Mouse (Mus musculus) midbrain, embryonic 14.5 days (tissue): ENCODE measurements around the gene Abhd4. TPM values are rescaled to one million over a fixed set of nuclear protein-coding genes. Genes with fewer than 3 reads are reported as not detected.

Experiments
- ATAC-seq: fragments of 200-750 bp; cut with Nextera tagmentation; 2 replicates; pipeline ENCODE4 v1.8.0; 2017; ENCODE audit warnings: moderate number of reproducible peaks, moderate library complexity; ENCODE audit not compliant: low FRiP score, low TSS enrichment
- DNase-seq: peaks from one replicate; pipeline ENCODE4 v3.0.0-alpha.2; 2015
- H3K27ac ChIP-seq: fragments of 300-500 bp; sonication (generic); replicated peaks from 2 replicates; pipeline ENCODE4 v1.5.1; 2014; ENCODE audit warnings: mild to moderate bottlenecking, low read depth, low read length, moderate library complexity
- H3K27me3 ChIP-seq: fragments of 300-500 bp; sonication (generic); 2 replicates; pipeline ENCODE4 v1.6.1; 2014; ENCODE audit warnings: low read length, control low read depth, mixed read lengths; ENCODE audit not compliant: control insufficient read depth, insufficient read depth
- H3K36me3 ChIP-seq: fragments of 300-500 bp; sonication (generic); 2 replicates; pipeline ENCODE4 v1.6.1; 2014; ENCODE audit warnings: low read length, control low read depth; ENCODE audit not compliant: control insufficient read depth, insufficient read depth
- H3K4me1 ChIP-seq: fragments of 300-500 bp; sonication (generic); 2 replicates; pipeline ENCODE4 v1.6.1; 2014; ENCODE audit warnings: mild to moderate bottlenecking, antibody characterized with exemption, low read length, control low read depth; ENCODE audit not compliant: control insufficient read depth, insufficient read depth
- H3K4me2 ChIP-seq: fragments of 300-500 bp; sonication (generic); 2 replicates; pipeline ENCODE4 v1.6.1; 2014; ENCODE audit warnings: mild to moderate bottlenecking, low read length, moderate library complexity
- H3K4me3 ChIP-seq: fragments of 300-500 bp; sonication (generic); replicated peaks from 2 replicates; pipeline ENCODE4 v1.5.1; 2014; ENCODE audit warnings: low read depth, low read length
- H3K9ac ChIP-seq: fragments of 300-500 bp; sonication (generic); replicated peaks from 2 replicates; pipeline ENCODE4 v1.6.1; 2014; ENCODE audit warnings: mild to moderate bottlenecking, low read length, moderate library complexity
- H3K9me3 ChIP-seq: fragments of 300-500 bp; sonication (generic); 2 replicates; pipeline ENCODE4 v1.6.1; 2016; ENCODE audit warnings: low read length, control low read depth, mixed read lengths; ENCODE audit not compliant: control insufficient read depth
- WGBS: fragments of 180-500 bp; shearing (Covaris S2); extraction: QIAGEN DNeasy Blood & Tissue Kit; methylation state at CpG from one replicate; pipeline ENCODE4 v1.1.7; 2014; 5-methylcytosine and 5-hydroxymethylcytosine counted together
- polyA plus RNA-seq: library from polyadenylated mRNA; unstranded; fragments of >200 nt; fragmentation: Nextera tagmentation; extraction: Ambion mirVana; gene quantifications from 2 replicates; pipeline ENCODE4 v1.2.1, GENCODE M21; 2014

Gene Abhd4
- polyA plus RNA-seq, 1 experiment from 2014 or later = 48.0 TPM

- Histone ChIP-seq H3K27me3 (no peaks in the 10 kb centered on the region), H3K9ac (no peak overlapping the region), H3K4me1 (peaks cover 16% of the 10 kb centered on the region), H3K4me2 (no peak overlapping the region), H3K27ac (no peak overlapping the region), H3K36me3 (peaks cover 37% of the 10 kb centered on the region), H3K4me3 (no peak overlapping the region), H3K9me3 (no peaks in the 10 kb centered on the region)
- WGBS = 93% methylated on average over 5 of the region's 5 CpGs
- DNase-seq (no peak), ATAC-seq (no peak)
These were observed 17.1 kb upstream of the Abhd4 start for GRCm38 (mm10) chr14:54236881-54237280.

- H3K9ac ChIP-seq = no peak overlapping the region
- ATAC-seq (peak; percentile 48; the same call in 1 of the 2 replicates), DNase-seq (peak; percentile 87)
- H3K4me3 ChIP-seq = no peak overlapping the region
- H3K27me3 ChIP-seq = no peaks in the 10 kb centered on the region
- no peaks in the 10 kb centered on the region for H3K9me3 ChIP-seq
- WGBS = 17% methylated on average over 7 of the region's 7 CpGs
- 0 out of 2 replicates have a peak, but pooled peaks cover 2% of the 10 kb centered on the region for H3K4me1 ChIP-seq
- H3K4me2 ChIP-seq = no peak overlapping the region
- no peak overlapping the region for H3K27ac ChIP-seq
- peaks cover 49% of the 10 kb centered on the region for H3K36me3 ChIP-seq
These were observed 14.8 kb upstream of the Abhd4 start for GRCm38 (mm10) chr14:54239002-54239736.

GRCm38 (mm10) chr14:54240542-54240941 is 13.4 kb upstream of the Abhd4 start:
- H3K27ac ChIP-seq = no peak overlapping the region
- ATAC-seq (no peak), DNase-seq (no peak)
- no peaks in the 10 kb centered on the region for H3K9me3 ChIP-seq
- H3K27me3 ChIP-seq = no peaks in the 10 kb centered on the region
- 0 out of 2 replicates have a peak, but pooled peaks cover 2% of the 10 kb centered on the region for H3K4me1 ChIP-seq
- H3K36me3 ChIP-seq = peaks cover 36% of the 10 kb centered on the region
- no peak overlapping the region for H3K4me2 ChIP-seq
- WGBS = 81% methylated on average over 5 of the region's 5 CpGs
- no peak overlapping the region for H3K9ac ChIP-seq
- H3K4me3 ChIP-seq = no peak overlapping the region

GRCm38 (mm10) chr14:54244183-54244582 is 9.8 kb upstream of the Abhd4 start:
- no peak overlapping the region for H3K4me2 ChIP-seq
- peak; percentile 66 for DNase-seq
- H3K27me3 ChIP-seq = no peaks in the 10 kb centered on the region
- H3K4me1 ChIP-seq = 0 out of 2 replicates have a peak, but pooled peaks cover 2% of the 10 kb centered on the region
- 34% methylated on average over 3 of the region's 3 CpGs for WGBS
- peaks cover 40% of the 10 kb centered on the region for H3K36me3 ChIP-seq
- H3K4me3 ChIP-seq = no peak overlapping the region
- peak overlapping the region; percentile 26; the same call in 1 of the 2 replicates for H3K9ac ChIP-seq
- H3K27ac ChIP-seq = peak overlapping the region; percentile 55; the same call in 1 of the 2 replicates
- no peaks in the 10 kb centered on the region for H3K9me3 ChIP-seq
- ATAC-seq = no peak; the same call in 1 of the 2 replicates

- Histone ChIP-seq H3K27ac (no peak overlapping the region), H3K27me3 (no peaks in the 10 kb centered on the region), H3K4me3 (no peak overlapping the region), H3K4me2 (no peak overlapping the region), H3K9me3 (no peaks in the 10 kb centered on the region), H3K9ac (no peak overlapping the region), H3K36me3 (peaks cover 33% of the 10 kb centered on the region), H3K4me1 (peaks cover 6% of the 10 kb centered on the region; the same call in 1 of the 2 replicates)
- 95% methylated on average over 3 of the region's 3 CpGs for WGBS
- ATAC-seq (no peak), DNase-seq (no peak)
These were observed 7.8 kb upstream of the Abhd4 start for GRCm38 (mm10) chr14:54246232-54246631.

GRCm38 (mm10) chr14:54249326-54249725 is 4.7 kb upstream of the Abhd4 start:
- no peaks in the 10 kb centered on the region for H3K9me3 ChIP-seq
- no peak overlapping the region for H3K27ac ChIP-seq
- H3K27me3 ChIP-seq = no peaks in the 10 kb centered on the region
- ATAC-seq (no peak), DNase-seq (no peak)
- no peak overlapping the region for H3K9ac ChIP-seq
- no peak overlapping the region for H3K4me2 ChIP-seq
- H3K36me3 ChIP-seq = peaks cover 14% of the 10 kb centered on the region; the same call in 1 of the 2 replicates
- no peak overlapping the region for H3K4me3 ChIP-seq
- WGBS = 74% methylated on average over 9 of the region's 9 CpGs
- H3K4me1 ChIP-seq = peaks cover 19% of the 10 kb centered on the region

- no peaks in the 10 kb centered on the region for H3K9me3 ChIP-seq
- H3K27me3 ChIP-seq = no peaks in the 10 kb centered on the region
- H3K36me3 ChIP-seq = peaks cover 14% of the 10 kb centered on the region; the same call in 1 of the 2 replicates
- 90% methylated on average over 4 of the region's 4 CpGs for WGBS
- no peak overlapping the region for H3K9ac ChIP-seq
- no peak for ATAC-seq
- peaks cover 27% of the 10 kb centered on the region for H3K4me1 ChIP-seq
- no peak overlapping the region for H3K4me3 ChIP-seq
- H3K4me2 ChIP-seq = no peak overlapping the region
- DNase-seq = no peak
- H3K27ac ChIP-seq = no peak overlapping the region
These were observed 3.9 kb upstream of the Abhd4 start for GRCm38 (mm10) chr14:54250122-54250521.

- H3K4me2 ChIP-seq = peak overlapping the region; percentile 70
- peak overlapping the region; percentile 49; the same call in 1 of the 2 replicates for H3K9ac ChIP-seq
- H3K9me3 ChIP-seq = no peaks in the 10 kb centered on the region
- WGBS = 68% methylated on average over 12 of the region's 12 CpGs
- no peak for DNase-seq
- H3K27ac ChIP-seq = no peak overlapping the region
- peak overlapping the region; percentile 70 for H3K4me3 ChIP-seq
- no peak for ATAC-seq
- peaks cover 1% of the 10 kb centered on the region; the same call in 1 of the 2 replicates for H3K36me3 ChIP-seq
- peaks cover 33% of the 10 kb centered on the region for H3K4me1 ChIP-seq
- no peaks in the 10 kb centered on the region for H3K27me3 ChIP-seq
These were observed 748 bp downstream of the Abhd4 start for GRCm38 (mm10) chr14:54254670-54255202.
